In genomic region chr10:13682565-13682964, GRCm38 (mm10) we compare ENCODE assay signal across 8 mouse cellular contexts.
DNase-seq lines count a peak whose midpoint lies in the region; ATAC-seq lines count a peak whose summit lies in the region.

No protein-coding gene starts in this region.

- intact Hi-C loops in left cerebral cortex, postnatal 14 days (cut with DNase I) = no loop called here

- no peak for DNase-seq in cerebellum, adult 11 months
- peak; percentile 28 to 32 for DNase-seq in left cerebral cortex, postnatal 14 days (ENCODE audit: low spot score in 2 of 2)
- no peak for DNase-seq in left cerebral cortex, adult 11 months (ENCODE audit: low spot score)
- DNase-seq in embryo, embryonic 10.5 days (ENCODE audit: low spot score) = peak; percentile 44
- peak; percentile 36 for DNase-seq in lung, postnatal 10 days
- DNase-seq in urinary bladder, adult 2 months (ENCODE audit: low spot score) = no peak
- DNase-seq in spleen, postnatal 4 days (ENCODE audit: low spot score in 2 of 2) = no peak

- peak; percentile 70; the same call in 1 of the 2 replicates for ATAC-seq in cerebellum, adult (ENCODE audit: insufficient number of reproducible peaks, low FRiP score, low TSS enrichment)

Comparison
In these comparisons a context has a peak if more than half of its experiments do, and no peak if none do; other contexts are left out.
1. DNase-seq: peak in left cerebral cortex, postnatal 14 days (2 of 2), embryo, embryonic 10.5 days (single experiment) and lung, postnatal 10 days (single experiment); none in cerebellum, adult 11 months (single experiment), left cerebral cortex, adult 11 months (single experiment), urinary bladder, adult 2 months (single experiment) and spleen, postnatal 4 days (0 of 2).